In the genomic region with DNA sequence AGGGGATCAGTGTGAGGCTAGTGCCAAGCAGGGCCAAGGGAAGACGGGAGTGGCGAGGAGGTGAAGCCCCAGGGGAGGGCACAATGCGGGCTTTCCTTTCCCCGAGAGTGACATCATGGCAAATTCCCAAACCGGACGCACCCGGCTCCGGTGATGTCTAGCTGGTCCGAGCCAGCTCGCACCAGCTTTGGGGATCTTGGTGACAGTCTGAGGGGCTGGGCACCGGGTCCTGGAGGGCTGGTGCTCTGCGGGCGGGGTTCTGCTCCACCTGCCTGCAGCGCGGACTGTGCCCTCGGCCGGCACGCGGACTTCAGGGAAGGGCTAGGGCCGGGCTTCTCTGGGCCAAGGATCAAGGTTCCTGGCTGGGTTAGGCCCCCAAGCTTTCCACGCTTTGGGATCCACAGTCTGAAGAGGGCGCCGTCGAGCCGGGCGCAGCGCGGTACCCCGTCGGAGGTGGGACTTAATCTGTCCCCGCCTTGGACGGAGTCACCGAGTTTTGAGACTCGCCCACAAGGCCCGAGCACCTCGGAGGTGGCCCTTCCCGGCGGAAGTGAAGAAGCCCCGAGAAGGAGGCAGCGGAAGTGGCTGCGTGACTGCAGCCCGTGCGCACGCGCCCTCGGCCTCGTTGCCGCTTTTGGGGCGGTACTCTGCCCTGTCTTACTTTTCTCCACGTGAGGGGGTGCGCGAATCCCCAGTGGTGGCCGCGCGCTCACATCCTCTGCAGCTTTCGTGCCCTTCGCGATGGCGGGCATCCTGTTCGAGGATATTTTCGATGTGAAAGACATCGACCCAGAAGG, we compare ENCODE assay signal across 1 mouse cellular context.
TF ChIP-seq lines count a peak whose summit lies in the region.

Gene Polr2h (plus strand): TSS at position 485 of the 797 bp plus-strand sequence.
Gene Clcn2 (minus strand): TSS at position 566 of the 797 bp plus-strand sequence.

TF ChIP-seq in MEL, 35 proteins besides CTCF, POLR2A, EP300 and RAD21 (continued from another document):
- TF ChIP-seq MXI1 (IDR thresholded peaks at IDR 0.05; ENCODE audit: low read depth, low read length) = peak; percentile 97
- TF ChIP-seq NRF1 (IDR thresholded peaks at IDR 0.05; ENCODE audit: insufficient read depth, low read depth, low read length, poor library complexity, severe bottlenecking) = peak; percentile 94
- TF ChIP-seq CHD1 (IDR thresholded peaks at IDR 0.05; ENCODE audit: low read depth, low read length) = no peak
- TF ChIP-seq NELFE (IDR thresholded peaks at IDR 0.05; ENCODE audit: low read depth, low read length) = peak; percentile 89
- no peak for TF ChIP-seq USF2 (IDR thresholded peaks at IDR 0.05; ENCODE audit: borderline replicate concordance in 1 of 2, insufficient read depth in 1 of 2, low read depth in 1 of 2, low read length in 2 of 2)
- TF ChIP-seq MAX (IDR thresholded peaks at IDR 0.05; ENCODE audit: low read length) = peak; percentile 90
- peak; percentile 83; the same call in 1 of the 2 replicates for TF ChIP-seq POLR2AphosphoS2 (IDR thresholded peaks at IDR 0.05; ENCODE audit: low read length)
- TF ChIP-seq ETS1 (IDR thresholded peaks at IDR 0.05; ENCODE audit: low read depth, low read length) = peak; percentile 38; the same call in 1 of the 2 replicates
- TF ChIP-seq SIN3A (IDR thresholded peaks at IDR 0.05; ENCODE audit: low read length) = peak; percentile 88
- TF ChIP-seq BHLHE40 (IDR thresholded peaks at IDR 0.05; ENCODE audit: borderline replicate concordance, low read depth, low read length) = peak; percentile 70; the same call in 1 of the 2 replicates
- no peak for TF ChIP-seq E2F4 (IDR thresholded peaks at IDR 0.05; ENCODE audit: borderline replicate concordance, low read depth, low read length)
- no peak for TF ChIP-seq POLR2AphosphoS5 (IDR thresholded peaks at IDR 0.05; ENCODE audit: borderline replicate concordance, low read depth, low read length)
- 0 out of 2 replicates have a peak, but pooled peaks have one; percentile 53 for TF ChIP-seq ZMIZ1 (IDR thresholded peaks at IDR 0.05; ENCODE audit: low read depth, low read length)
- TF ChIP-seq JUND (IDR thresholded peaks at IDR 0.05; ENCODE audit: low read depth, low read length) = no peak
- TF ChIP-seq ZC3H11A (IDR thresholded peaks at IDR 0.05; ENCODE audit: low read depth, low read length) = no peak
- TF ChIP-seq TAL1 (IDR thresholded peaks at IDR 0.05; ENCODE audit: low read length) = no peak
- TF ChIP-seq MYC (IDR thresholded peaks at IDR 0.05; ENCODE audit: low read depth, low read length) = peak; percentile 93
- no peak for TF ChIP-seq MEF2A (IDR thresholded peaks at IDR 0.05; ENCODE audit: extremely low read depth, insufficient replicate concordance, low read depth, low read length, poor library complexity, severe bottlenecking)
- peak; percentile 73 for TF ChIP-seq TBP (IDR thresholded peaks at IDR 0.05; ENCODE audit: low read depth, low read length)
- TF ChIP-seq GABPA (IDR thresholded peaks at IDR 0.05; ENCODE audit: low read depth, low read length) = no peak
- TF ChIP-seq CHD2 (IDR thresholded peaks at IDR 0.05; ENCODE audit: low read length) = no peak
- peak; percentile 79 for TF ChIP-seq USF1 (IDR thresholded peaks at IDR 0.05; ENCODE audit: low read depth, low read length)
- no peak for TF ChIP-seq GATA1 (IDR thresholded peaks at IDR 0.05; ENCODE audit: low read depth, low read length)
